Mouse (Mus musculus): ENCODE data around the gene Prkcsh. TPM values are rescaled to one million over a fixed set of nuclear protein-coding genes. Genes with fewer than 3 reads are reported as not detected.

Prkcsh gene
- total RNA-seq, 1 experiment, result 234 TPM

GRCm38 (mm10) chr9:21960558-21961208 is 41.9 kb upstream of the Prkcsh start:
- Histone ChIP-seq H3K9ac (ENCODE audit: insufficient read depth, low read depth, low read length, poor library complexity, severe bottlenecking) (no peak overlapping the region), H3K4me1 (ENCODE audit: control insufficient read depth in 2 of 2, insufficient read depth in 2 of 2, low read length in 2 of 2, poor library complexity in 1 of 2) (peaks cover 0 to 9% of the 10 kb centered on the region in 2 experiments; a peak in 2 of 4 replicates), H3K9me3 (ENCODE audit: control insufficient read depth, insufficient read depth, low read depth, low read length) (no peaks in the 10 kb centered on the region), H3K4me3 (ENCODE audit: insufficient read depth in 1 of 2, low read depth in 1 of 2, low read length in 2 of 2, poor library complexity in 1 of 2, severe bottlenecking in 1 of 2) (peak overlapping the region; percentile 38 to 68; a peak in 3 of 4 replicates), H3K36me3 (ENCODE audit: control insufficient read depth, insufficient read depth, low read length, poor library complexity, severe bottlenecking) (no peaks in the 10 kb centered on the region; the same call in 1 of the 2 replicates), H3K27ac (ENCODE audit: insufficient read depth, low read depth, low read length, poor library complexity, severe bottlenecking) (no peak overlapping the region)
- TF ChIP-seq CHD2 (IDR thresholded peaks at IDR 0.05; ENCODE audit: low read depth, low read length) (no peak), ZC3H11A (IDR thresholded peaks at IDR 0.05; ENCODE audit: borderline replicate concordance, low read depth, low read length) (no peak), HCFC1 (IDR thresholded peaks at IDR 0.05; ENCODE audit: borderline replicate concordance, insufficient read depth, low read length) (no peak), ZNF384 (IDR thresholded peaks at IDR 0.05; ENCODE audit: low read depth, low read length) (no peak), MAFK (IDR thresholded peaks at IDR 0.05; ENCODE audit: insufficient read depth, low read depth, low read length) (no peak)
- in situ Hi-C loops (cut with MboI; ENCODE audit: low sequenced_read_pairs in 2 of 2, unreplicated experiment in 2 of 2), result no loop called here
- DNase-seq (ENCODE audit: low read depth, low spot score), result no peak

GRCm38 (mm10) chr9:21961366-21961980 is 41.1 kb upstream of the Prkcsh start:
- no peak for DNase-seq (ENCODE audit: low read depth, low spot score)
- no peaks in the 10 kb centered on the region; the same call in 1 of the 2 replicates for H3K36me3 ChIP-seq (ENCODE audit: control insufficient read depth, insufficient read depth, low read length, poor library complexity, severe bottlenecking)
- peaks cover 0 to 9% of the 10 kb centered on the region in 2 experiments; a peak in 2 of 4 replicates for H3K4me1 ChIP-seq (ENCODE audit: control insufficient read depth in 2 of 2, insufficient read depth in 2 of 2, low read length in 2 of 2, poor library complexity in 1 of 2)
- peak overlapping the region; percentile 54 to 68 for H3K4me3 ChIP-seq (ENCODE audit: insufficient read depth in 1 of 2, low read depth in 1 of 2, low read length in 2 of 2, poor library complexity in 1 of 2, severe bottlenecking in 1 of 2)
- TF ChIP-seq HCFC1 (IDR thresholded peaks at IDR 0.05; ENCODE audit: borderline replicate concordance, insufficient read depth, low read length) (no peak), ZC3H11A (IDR thresholded peaks at IDR 0.05; ENCODE audit: borderline replicate concordance, low read depth, low read length) (no peak), MAFK (IDR thresholded peaks at IDR 0.05; ENCODE audit: insufficient read depth, low read depth, low read length) (no peak)
- peak overlapping the region; percentile 31; the same call in 1 of the 2 replicates for H3K9ac ChIP-seq (ENCODE audit: insufficient read depth, low read depth, low read length, poor library complexity, severe bottlenecking)
- in situ Hi-C loops (cut with MboI; ENCODE audit: low sequenced_read_pairs in 2 of 2, unreplicated experiment in 2 of 2), result no loop called here
- H3K9me3 ChIP-seq (ENCODE audit: control insufficient read depth, insufficient read depth, low read depth, low read length), result no peaks in the 10 kb centered on the region
- H3K27ac ChIP-seq (ENCODE audit: insufficient read depth, low read depth, low read length, poor library complexity, severe bottlenecking), result no peak overlapping the region

GRCm38 (mm10) chr9:21962010-21962409 is 40.6 kb upstream of the Prkcsh start:
- TF ChIP-seq HCFC1 (IDR thresholded peaks at IDR 0.05; ENCODE audit: borderline replicate concordance, insufficient read depth, low read length) (no peak), ZC3H11A (IDR thresholded peaks at IDR 0.05; ENCODE audit: borderline replicate concordance, low read depth, low read length) (no peak), ZNF384 (IDR thresholded peaks at IDR 0.05; ENCODE audit: low read depth, low read length) (no peak), CHD2 (IDR thresholded peaks at IDR 0.05; ENCODE audit: low read depth, low read length) (no peak), MAFK (IDR thresholded peaks at IDR 0.05; ENCODE audit: insufficient read depth, low read depth, low read length) (no peak)
- peak overlapping the region; percentile 42 for H3K9ac ChIP-seq (ENCODE audit: insufficient read depth, low read depth, low read length, poor library complexity, severe bottlenecking)
- DNase-seq (ENCODE audit: low read depth, low spot score), result no peak
- in situ Hi-C loops (cut with MboI; ENCODE audit: low sequenced_read_pairs in 2 of 2, unreplicated experiment in 2 of 2), result no loop called here
- H3K4me3 ChIP-seq (ENCODE audit: insufficient read depth in 1 of 2, low read depth in 1 of 2, low read length in 2 of 2, poor library complexity in 1 of 2, severe bottlenecking in 1 of 2), result peak overlapping the region; percentile 54 to 68
- H3K9me3 ChIP-seq (ENCODE audit: control insufficient read depth, insufficient read depth, low read depth, low read length), result no peaks in the 10 kb centered on the region
- H3K27ac ChIP-seq (ENCODE audit: insufficient read depth, low read depth, low read length, poor library complexity, severe bottlenecking), result no peak overlapping the region
- H3K36me3 ChIP-seq (ENCODE audit: control insufficient read depth, insufficient read depth, low read length, poor library complexity, severe bottlenecking), result no peaks in the 10 kb centered on the region; the same call in 1 of the 2 replicates
- peaks cover 0 to 9% of the 10 kb centered on the region in 2 experiments; a peak in 2 of 4 replicates for H3K4me1 ChIP-seq (ENCODE audit: control insufficient read depth in 2 of 2, insufficient read depth in 2 of 2, low read length in 2 of 2, poor library complexity in 1 of 2)

GRCm38 (mm10) chr9:21962416-21963059 is 40.1 kb upstream of the Prkcsh start:
- peak; percentile 56 for DNase-seq (ENCODE audit: low read depth, low spot score)
- peaks cover 0 to 9% of the 10 kb centered on the region in 2 experiments; a peak in 2 of 4 replicates for H3K4me1 ChIP-seq (ENCODE audit: control insufficient read depth in 2 of 2, insufficient read depth in 2 of 2, low read length in 2 of 2, poor library complexity in 1 of 2)
- in situ Hi-C loops (cut with MboI; ENCODE audit: low sequenced_read_pairs in 2 of 2, unreplicated experiment in 2 of 2), result no loop called here

More at GRCm38 (mm10) chr9:21962416-21963059, 40.1 kb upstream of the Prkcsh start:
- H3K36me3 ChIP-seq (ENCODE audit: control insufficient read depth, insufficient read depth, low read length, poor library complexity, severe bottlenecking), result no peaks in the 10 kb centered on the region; the same call in 1 of the 2 replicates
- H3K27ac ChIP-seq (ENCODE audit: insufficient read depth, low read depth, low read length, poor library complexity, severe bottlenecking), result no peak overlapping the region
- TF ChIP-seq HCFC1 (IDR thresholded peaks at IDR 0.05; ENCODE audit: borderline replicate concordance, insufficient read depth, low read length), result no peak
- no peak for TF ChIP-seq MAFK (IDR thresholded peaks at IDR 0.05; ENCODE audit: insufficient read depth, low read depth, low read length)
- no peak for TF ChIP-seq CHD2 (IDR thresholded peaks at IDR 0.05; ENCODE audit: low read depth, low read length)
- TF ChIP-seq ZNF384 (IDR thresholded peaks at IDR 0.05; ENCODE audit: low read depth, low read length), result no peak
- TF ChIP-seq ZC3H11A (IDR thresholded peaks at IDR 0.05; ENCODE audit: borderline replicate concordance, low read depth, low read length), result no peak
- H3K9me3 ChIP-seq (ENCODE audit: control insufficient read depth, insufficient read depth, low read depth, low read length), result no peaks in the 10 kb centered on the region
- H3K9ac ChIP-seq (ENCODE audit: insufficient read depth, low read depth, low read length, poor library complexity, severe bottlenecking), result peak overlapping the region; percentile 42; the same call in 1 of the 2 replicates
- peak overlapping the region; percentile 54 to 68 for H3K4me3 ChIP-seq (ENCODE audit: insufficient read depth in 1 of 2, low read depth in 1 of 2, low read length in 2 of 2, poor library complexity in 1 of 2, severe bottlenecking in 1 of 2)
